Mouse (Mus musculus) MEL (cell line): Measurements from ENCODE around the gene Gm45716. TPM values are rescaled to one million over a fixed set of nuclear protein-coding genes. Genes with fewer than 3 reads are reported as not detected.

ENCODE experiments used
- DNase-seq: peaks from one replicate; pipeline ENCODE4 v3.0.0; 2011; ENCODE audit warnings: low read depth, low spot score
- H3K27ac ChIP-seq: 2 replicates; pipeline ENCODE4 v1.5.1; 2012; ENCODE audit warnings: low read depth, mild to moderate bottlenecking, control low read depth, low read length, moderate library complexity; ENCODE audit not compliant: control insufficient read depth
- H3K27me3 ChIP-seq, 2 experiments: fragments of 150-350 bp in 1 of 2; sonication (generic) in 1 of 2; 2 replicates each; pipeline ENCODE4 v1.6.1; 2012; ENCODE audit warnings: low read length in 2 of 2, mild to moderate bottlenecking in 2 of 2, improper control_type of control experiment in 1 of 2, moderate library complexity in 1 of 2; ENCODE audit not compliant: insufficient read depth in 2 of 2, control insufficient read depth in 1 of 2
- H3K36me3 ChIP-seq, 2 experiments: 2 replicates each; pipeline ENCODE4 v1.6.1; 2012 to 2014; ENCODE audit warnings: low read length in 2 of 2, improper control_type of control experiment in 1 of 2, inconsistent platforms in 1 of 2, mild to moderate bottlenecking in 1 of 2; ENCODE audit not compliant: insufficient read depth in 2 of 2, control insufficient read depth in 1 of 2
- H3K4me1 ChIP-seq, 2 experiments: fragments of 150-350 bp in 1 of 2; sonication (generic) in 1 of 2; 2 replicates each; pipeline ENCODE4 v1.6.1; 2012; ENCODE audit warnings: low read length in 2 of 2, improper control_type of control experiment in 1 of 2, mild to moderate bottlenecking in 1 of 2; ENCODE audit not compliant: insufficient read depth in 2 of 2, control insufficient read depth in 1 of 2
- H3K4me3 ChIP-seq, 2 experiments: fragments of 150-350 bp in 1 of 2; sonication (generic) in 1 of 2; 2 replicates each; pipeline ENCODE4 v1.5.1; 2012; ENCODE audit warnings: low read depth in 2 of 2, low read length in 2 of 2, mild to moderate bottlenecking in 2 of 2, moderate library complexity in 2 of 2, control low read depth in 1 of 2, improper control_type of control experiment in 1 of 2; ENCODE audit not compliant: control insufficient read depth in 1 of 2, insufficient read depth in 1 of 2
- H3K79me2 ChIP-seq: 2 replicates; pipeline ENCODE4 v1.6.1; 2012; ENCODE audit warnings: mild to moderate bottlenecking, low read length, moderate library complexity; ENCODE audit not compliant: control insufficient read depth, poor library complexity, insufficient read depth
- H3K9ac ChIP-seq: 2 replicates; pipeline ENCODE4 v1.6.1; 2012; ENCODE audit warnings: low read depth, mild to moderate bottlenecking, control low read depth, low read length, moderate library complexity; ENCODE audit not compliant: control insufficient read depth, poor library complexity, severe bottlenecking
- H3K9me3 ChIP-seq: fragments of 150-350 bp; sonication (generic); replicated peaks from 2 replicates; pipeline ENCODE4 v1.6.1; 2012; ENCODE audit warnings: mild to moderate bottlenecking, low read length, improper control_type of control experiment, moderate library complexity; ENCODE audit not compliant: insufficient read depth
- CHD1 ChIP-seq: IDR thresholded peaks from 2 replicates; pipeline ENCODE4 v1.6.1; 2012; ENCODE audit warnings: low read depth, mild to moderate bottlenecking, inconsistent platforms, low read length, improper control_type of control experiment
- CHD2 ChIP-seq: IDR thresholded peaks from 2 replicates; pipeline ENCODE4 v1.6.1; 2011; ENCODE audit warnings: low read length, improper control_type of control experiment
- CTCF ChIP-seq, 3 experiments: IDR thresholded peaks in 2 of 3; conservative IDR thresholded peaks in 1 of 3; 2 replicates each; pipeline ENCODE4 v1.5.1; 2011 to 2012; ENCODE audit warnings: low read length in 3 of 3, low read depth in 2 of 3, mild to moderate bottlenecking in 2 of 3, improper control_type of control experiment in 1 of 3, inconsistent platforms in 1 of 3, mixed read lengths in 1 of 3, moderate library complexity in 1 of 3; ENCODE audit not compliant: control insufficient read depth in 1 of 3, insufficient read depth in 1 of 3, poor library complexity in 1 of 3, severe bottlenecking in 1 of 3
- E2F4 ChIP-seq: IDR thresholded peaks from 2 replicates; pipeline ENCODE4 v1.6.1; 2011; ENCODE audit warnings: low read depth, low read length, improper control_type of control experiment, borderline replicate concordance
- ELF1 ChIP-seq: IDR thresholded peaks from 2 replicates; pipeline ENCODE4 v1.6.1; 2014; ENCODE audit warnings: low read depth, mild to moderate bottlenecking, inconsistent platforms, low read length, improper control_type of control experiment, moderate library complexity
- EP300 ChIP-seq, 2 experiments: IDR thresholded peaks; 2 replicates each; pipeline ENCODE4 v1.6.1; 2011; ENCODE audit warnings: improper control_type of control experiment in 2 of 2, low read length in 2 of 2, low read depth in 1 of 2, mild to moderate bottlenecking in 1 of 2
- ETS1 ChIP-seq: IDR thresholded peaks from 2 replicates; pipeline ENCODE4 v1.6.1; 2012; ENCODE audit warnings: low read depth, mild to moderate bottlenecking, inconsistent platforms, low read length, improper control_type of control experiment, moderate library complexity
- GATA1 ChIP-seq: IDR thresholded peaks from 2 replicates; pipeline ENCODE4 v1.6.1; 2011; ENCODE audit warnings: low read depth, low read length, improper control_type of control experiment
- HCFC1 ChIP-seq: IDR thresholded peaks from 2 replicates; pipeline ENCODE4 v1.6.1; 2012; ENCODE audit warnings: low read depth, mild to moderate bottlenecking, inconsistent platforms, low read length, improper control_type of control experiment, moderate library complexity
- KAT2A ChIP-seq: conservative IDR thresholded peaks from 2 replicates; pipeline ENCODE4 v1.6.1; 2012; ENCODE audit warnings: low read depth, low read length, improper control_type of control experiment, inconsistent platforms
- MAFK ChIP-seq: IDR thresholded peaks from 2 replicates; pipeline ENCODE4 v1.6.1; 2011; ENCODE audit warnings: low read depth, mild to moderate bottlenecking, low read length, improper control_type of control experiment, borderline replicate concordance
- MXI1 ChIP-seq: IDR thresholded peaks from 2 replicates; pipeline ENCODE4 v1.6.1; 2011; ENCODE audit warnings: mild to moderate bottlenecking, low read depth, low read length, improper control_type of control experiment
- MYB ChIP-seq: IDR thresholded peaks from 2 replicates; pipeline ENCODE4 v1.6.1; 2011; ENCODE audit warnings: mild to moderate bottlenecking, low read depth, low read length, improper control_type of control experiment
- MYC ChIP-seq: IDR thresholded peaks from 2 replicates; pipeline ENCODE4 v1.6.1; 2011; ENCODE audit warnings: low read depth, mild to moderate bottlenecking, low read length, improper control_type of control experiment, moderate library complexity
- NELFE ChIP-seq: IDR thresholded peaks from 2 replicates; pipeline ENCODE4 v1.6.1; 2011; ENCODE audit warnings: low read depth, low read length, improper control_type of control experiment
- POLR2AphosphoS2 ChIP-seq: IDR thresholded peaks from 2 replicates; pipeline ENCODE4 v1.6.1; 2011; ENCODE audit warnings: low read length, improper control_type of control experiment
- SMC3 ChIP-seq: IDR thresholded peaks from 2 replicates; pipeline ENCODE4 v1.6.1; 2011; ENCODE audit warnings: low read depth, low read length, improper control_type of control experiment
- TBP ChIP-seq: IDR thresholded peaks from 2 replicates; pipeline ENCODE4 v1.8.0; 2011; ENCODE audit warnings: low read depth, low read length, improper control_type of control experiment
- TCF12 ChIP-seq: IDR thresholded peaks from 2 replicates; pipeline ENCODE4 v1.6.1; 2014; ENCODE audit warnings: low read depth, mild to moderate bottlenecking, inconsistent platforms, low read length, improper control_type of control experiment, moderate library complexity
- UBTF ChIP-seq: IDR thresholded peaks from 2 replicates; pipeline ENCODE4 v1.6.1; 2012; ENCODE audit warnings: low read depth, mild to moderate bottlenecking, inconsistent platforms, low read length, improper control_type of control experiment, moderate library complexity, borderline replicate concordance; ENCODE audit not compliant: insufficient read depth
- ZKSCAN1 ChIP-seq: IDR thresholded peaks from 2 replicates; pipeline ENCODE4 v1.6.1; 2012; ENCODE audit warnings: low read depth, mild to moderate bottlenecking, inconsistent platforms, low read length, improper control_type of control experiment, moderate library complexity
- polyA plus RNA-seq, 2 experiments: library from polyadenylated mRNA; stranded (reverse) in 1 of 2; unstranded in 1 of 2; fragments of >175 nt in 1 of 2; fragments of >200 nt in 1 of 2; gene quantifications; 2 replicates each; pipeline versions ENCODE4 v1.2.1 to v1.2.4; 2012; ENCODE audit warnings: low replicate concordance in 2 of 2, low read depth in 1 of 2; ENCODE audit not compliant: insufficient read length in 2 of 2, insufficient read depth in 1 of 2, missing spikeins in 1 of 2
- total RNA-seq: library from RNA; depleted of rRNA; stranded (reverse); fragments of 300-350 nt; gene quantifications from 2 replicates; pipeline ENCODE4 v1.2.3, GENCODE M21; 2012

Gm45716 gene
- total and polyA plus RNA-seq, 3 experiments: 2.9 to 4.1 TPM; not detected in 1

GRCm38 (mm10) chr11:90146086-90146860 lies 41.2 kb upstream of the Gm45716 start:
- H3K4me1 ChIP-seq: no peaks in the 10 kb centered on the region
- H3K4me3 ChIP-seq: no peak overlapping the region
- H3K9me3 ChIP-seq: no peaks in the 10 kb centered on the region
- H3K9ac ChIP-seq: no peak overlapping the region
- no peak overlapping the region for H3K27ac ChIP-seq
- no peak for TF ChIP-seq NELFE
- H3K36me3 ChIP-seq: no peaks in the 10 kb centered on the region
- H3K27me3 ChIP-seq: peaks cover under 1 to 5% of the 10 kb centered on the region in 2 experiments; a peak in 2 of 4 replicates
- DNase-seq: no peak
- no peaks in the 10 kb centered on the region for H3K79me2 ChIP-seq

DNA sequence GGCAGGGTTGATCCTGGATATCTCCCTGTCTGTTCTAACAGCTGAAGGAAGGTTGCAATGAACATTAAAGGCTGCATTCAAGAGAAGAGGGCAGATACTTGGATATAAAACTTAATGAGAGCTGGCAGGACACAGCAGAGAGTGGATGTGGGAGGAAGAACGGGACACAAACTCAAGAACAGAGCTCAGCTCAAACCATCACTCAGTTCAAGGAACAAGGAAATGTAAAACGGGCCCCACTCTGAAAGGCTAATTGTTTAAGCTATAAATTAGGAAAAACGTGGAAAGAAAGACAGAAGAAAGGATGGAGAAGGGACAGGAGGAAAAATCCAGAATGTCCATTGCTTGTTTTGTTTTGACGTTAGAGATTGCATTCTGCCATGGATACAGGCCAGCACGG lies 32.4 kb upstream of the Gm45716 start:
- Histone ChIP-seq H3K4me3 (no peak overlapping the region), H3K4me1 (no peaks in the 10 kb centered on the region), H3K27me3 (peaks cover 1 to 2% of the 10 kb centered on the region in 2 experiments; a peak in 3 of 4 replicates), H3K36me3 (no peaks in the 10 kb centered on the region), H3K79me2 (no peaks in the 10 kb centered on the region), H3K27ac (no peak overlapping the region), H3K9me3 (no peaks in the 10 kb centered on the region), H3K9ac (no peak overlapping the region)
- DNase-seq: no peak
- TF ChIP-seq HCFC1 (no peak), TCF12 (no peak), MYB (no peak), E2F4 (no peak), MAFK (no peak)

- Histone ChIP-seq H3K36me3 (no peaks in the 10 kb centered on the region), H3K4me1 (no peaks in the 10 kb centered on the region), H3K27me3 (peaks cover 1 to 2% of the 10 kb centered on the region in 2 experiments; a peak in 3 of 4 replicates), H3K27ac (no peak overlapping the region), H3K9me3 (no peaks in the 10 kb centered on the region), H3K9ac (no peak overlapping the region), H3K4me3 (no peak overlapping the region), H3K79me2 (no peaks in the 10 kb centered on the region)
- DNase-seq: no peak
- no peak for TF ChIP-seq SMC3
- TF ChIP-seq CHD1: no peak
- TF ChIP-seq CTCF (IDR thresholded peaks at IDR 0.05 in 2 of 3, conservative IDR thresholded peaks at IDR 0.05 in 1 of 3; ENCODE audit: control insufficient read depth in 1 of 3, insufficient read depth in 1 of 3, low read depth in 2 of 3, low read length in 3 of 3, poor library complexity in 1 of 3, severe bottlenecking in 1 of 3): no peak
- TF ChIP-seq KAT2A: no peak
- TF ChIP-seq UBTF: no peak
- TF ChIP-seq POLR2AphosphoS2: no peak
- TF ChIP-seq TCF12: no peak
- TF ChIP-seq CHD2: no peak
- TF ChIP-seq GATA1: no peak
- no peak for TF ChIP-seq EP300 (IDR thresholded peaks at IDR 0.05; ENCODE audit: low read depth in 1 of 2, low read length in 2 of 2)
- no peak for TF ChIP-seq MXI1
- TF ChIP-seq ETS1: no peak
- TF ChIP-seq MAFK: no peak
- no peak for TF ChIP-seq ZKSCAN1
- no peak for TF ChIP-seq NELFE
- no peak for TF ChIP-seq TBP
- no peak for TF ChIP-seq MYC
- no peak for TF ChIP-seq ELF1
Observed at GRCm38 (mm10) chr11:90155466-90155865, 32.0 kb upstream of the Gm45716 start.
